Mouse (Mus musculus): ENCODE data around the gene Opa1.

DNA sequence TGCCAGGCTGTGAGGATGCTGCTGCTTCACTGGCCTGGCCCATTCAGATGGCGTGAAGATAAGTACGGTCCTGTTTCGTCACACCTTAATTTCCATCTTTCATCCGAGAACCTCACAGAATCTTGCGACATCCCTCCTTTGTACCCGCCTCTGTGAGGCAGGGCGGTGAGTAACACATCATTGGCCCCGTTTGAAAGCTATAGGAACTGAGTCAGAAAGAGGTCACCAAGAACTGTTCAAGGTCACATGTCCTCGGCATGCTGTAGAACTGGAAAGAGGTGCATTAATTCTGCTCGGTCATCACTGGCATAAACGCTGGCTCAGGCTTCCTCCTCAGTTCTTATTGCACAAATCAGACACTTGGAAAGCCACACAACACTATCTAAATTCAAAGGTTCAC is 34.3 kb upstream of the Opa1 start, which contains the start of gene Atp13a4:
- TF ChIP-seq ZC3H11A (IDR thresholded peaks at IDR 0.05; ENCODE audit: borderline replicate concordance, low read depth, low read length) (no peak), MAFK (IDR thresholded peaks at IDR 0.05; ENCODE audit: insufficient read depth, low read depth, low read length) (no peak), ZNF384 (IDR thresholded peaks at IDR 0.05; ENCODE audit: low read depth, low read length) (no peak), HCFC1 (IDR thresholded peaks at IDR 0.05; ENCODE audit: borderline replicate concordance, insufficient read depth, low read length) (no peak)
